Mouse (Mus musculus) small intestine, adult 2 months (tissue): Measurements from ENCODE around the gene Pla2g6. TPM values are rescaled to one million over a fixed set of nuclear protein-coding genes. Genes with fewer than 3 reads are reported as not detected.

Source experiments
- H3K27ac ChIP-seq: fragments of 200-500 bp; 2 replicates; pipeline ENCODE4 v1.5.1; 2012; ENCODE audit warnings: low read depth, low read length, control low read depth, inconsistent platforms; ENCODE audit not compliant: insufficient read depth
- H3K27me3 ChIP-seq: fragments of 200-500 bp; 2 replicates; pipeline ENCODE4 v1.6.1; 2012; ENCODE audit warnings: mild to moderate bottlenecking, moderate library complexity, low read length, inconsistent platforms; ENCODE audit not compliant: control insufficient read depth, insufficient read depth
- H3K36me3 ChIP-seq: fragments of 200-500 bp; 2 replicates; pipeline ENCODE4 v1.6.1; 2012; ENCODE audit warnings: mild to moderate bottlenecking, low read length, control low read depth, inconsistent platforms; ENCODE audit not compliant: control insufficient read depth, insufficient read depth
- H3K4me1 ChIP-seq: fragments of 200-500 bp; 2 replicates; pipeline ENCODE4 v1.6.1; 2012; ENCODE audit warnings: low read length, inconsistent platforms, mixed read lengths; ENCODE audit not compliant: control insufficient read depth, insufficient read depth, insufficient read length
- H3K4me3 ChIP-seq: fragments of 200-500 bp; 2 replicates; pipeline ENCODE4 v1.5.1; 2012; ENCODE audit warnings: low read depth, mild to moderate bottlenecking, control low read depth, inconsistent platforms, low read length, moderate library complexity
- CTCF ChIP-seq: fragments of 200-500 bp; IDR thresholded peaks from 2 replicates; pipeline ENCODE4 v1.5.1; 2012; ENCODE audit warnings: low read depth, mild to moderate bottlenecking, control low read depth, inconsistent platforms, low read length, moderate library complexity, mixed read lengths; ENCODE audit not compliant: insufficient replicate concordance, insufficient read length; ENCODE audit errors: extremely low read depth
- POLR2A ChIP-seq: fragments of 200-500 bp; IDR thresholded peaks from 2 replicates; pipeline ENCODE4 v1.6.1; 2012; ENCODE audit warnings: low read depth, mild to moderate bottlenecking, control low read depth, inconsistent platforms, low read length, moderate library complexity
- WGBS: fragments of 180-500 bp; shearing (Covaris S2); methylation state at CpG from one replicate; pipeline ENCODE4 v1.1.7; 2018; 5-methylcytosine and 5-hydroxymethylcytosine counted together
- polyA plus RNA-seq: library from polyadenylated mRNA; depleted of rRNA; stranded (reverse); fragments of >200 nt; gene quantifications from 2 replicates; pipeline ENCODE4 v1.2.3, GENCODE M21; 2012

Gene Pla2g6
- polyA plus RNA-seq, 1 experiment = 40.2 TPM

- H3K4me3 ChIP-seq = no peak overlapping the region
- 87% methylated on average over 2 of the region's 2 CpGs for WGBS
- H3K36me3 ChIP-seq = peaks cover 2% of the 10 kb centered on the region
- H3K27ac ChIP-seq = no peak overlapping the region
- TF ChIP-seq CTCF = no peak
- TF ChIP-seq POLR2A = no peak
- no peaks in the 10 kb centered on the region for H3K4me1 ChIP-seq
- no peaks in the 10 kb centered on the region for H3K27me3 ChIP-seq
Observed at GRCm38 (mm10) chr15:79299563-79300155, 28.5 kb downstream of the Pla2g6 start.

- no peak overlapping the region for H3K27ac ChIP-seq
- 91% methylated on average over 6 of the region's 6 CpGs for WGBS
- TF ChIP-seq POLR2A (no peak), CTCF (no peak)
Observed at GRCm38 (mm10) chr15:79298553-79298952, 29.6 kb downstream of the Pla2g6 start.

GRCm38 (mm10) chr15:79292779-79293178 lies 35.4 kb downstream of the Pla2g6 start:
- 86% methylated on average over 9 of the region's 9 CpGs for WGBS
- Histone ChIP-seq H3K4me1 (no peaks in the 10 kb centered on the region), H3K36me3 (peaks cover 3% of the 10 kb centered on the region; the same call in 1 of the 2 replicates), H3K4me3 (no peak overlapping the region), H3K27ac (no peak overlapping the region), H3K27me3 (no peaks in the 10 kb centered on the region)
- TF ChIP-seq CTCF = no peak
- no peak for TF ChIP-seq POLR2A

More at GRCm38 (mm10) chr15:79298553-79298952, 29.6 kb downstream of the Pla2g6 start:
- Histone ChIP-seq H3K27me3 (no peaks in the 10 kb centered on the region), H3K36me3 (no peaks in the 10 kb centered on the region), H3K4me1 (no peaks in the 10 kb centered on the region), H3K4me3 (no peak overlapping the region)

GRCm38 (mm10) chr15:79290340-79290739 lies 37.9 kb downstream of the Pla2g6 start:
- Histone ChIP-seq H3K27ac (no peak overlapping the region), H3K4me1 (peaks cover 13% of the 10 kb centered on the region), H3K36me3 (peaks cover 7% of the 10 kb centered on the region; the same call in 1 of the 2 replicates), H3K27me3 (no peaks in the 10 kb centered on the region), H3K4me3 (no peak overlapping the region)
- WGBS = 81% methylated on average over 3 of the region's 3 CpGs
- TF ChIP-seq CTCF (no peak), POLR2A (no peak)

GRCm38 (mm10) chr15:79289441-79289840 lies 38.7 kb downstream of the Pla2g6 start:
- WGBS = 96% methylated on average over 12 of the region's 12 CpGs
- TF ChIP-seq POLR2A (no peak), CTCF (no peak)
- peaks cover 7% of the 10 kb centered on the region; the same call in 1 of the 2 replicates for H3K36me3 ChIP-seq
- no peak overlapping the region for H3K27ac ChIP-seq
- H3K27me3 ChIP-seq = no peaks in the 10 kb centered on the region
- peaks cover 13% of the 10 kb centered on the region for H3K4me1 ChIP-seq
- H3K4me3 ChIP-seq = no peak overlapping the region

GRCm38 (mm10) chr15:79288387-79288786 lies 39.8 kb downstream of the Pla2g6 start:
- TF ChIP-seq CTCF (no peak), POLR2A (no peak)
- Histone ChIP-seq H3K4me1 (peaks cover 13% of the 10 kb centered on the region), H3K27me3 (no peaks in the 10 kb centered on the region), H3K36me3 (peaks cover 7% of the 10 kb centered on the region; the same call in 1 of the 2 replicates), H3K27ac (no peak overlapping the region), H3K4me3 (no peak overlapping the region)
- WGBS = 79% methylated on average over 3 of the region's 3 CpGs

- 83% methylated on average over 7 of the region's 7 CpGs for WGBS
- Histone ChIP-seq H3K27ac (no peak overlapping the region), H3K4me3 (no peak overlapping the region), H3K4me1 (peaks cover 18% of the 10 kb centered on the region), H3K36me3 (peaks cover 13% of the 10 kb centered on the region), H3K27me3 (no peaks in the 10 kb centered on the region)
- TF ChIP-seq POLR2A (no peak), CTCF (no peak)
Observed at GRCm38 (mm10) chr15:79287091-79287490, 41.1 kb downstream of the Pla2g6 start.
